Mouse (Mus musculus): Measurements from ENCODE around the gene Fndc3c1.
"Not testable (repeated sequence)": the region's sequence is repeated elsewhere in the genome, so short reads cannot be mapped to it uniquely, and the experiment has no call there.

Gene Fndc3c1

DNA sequence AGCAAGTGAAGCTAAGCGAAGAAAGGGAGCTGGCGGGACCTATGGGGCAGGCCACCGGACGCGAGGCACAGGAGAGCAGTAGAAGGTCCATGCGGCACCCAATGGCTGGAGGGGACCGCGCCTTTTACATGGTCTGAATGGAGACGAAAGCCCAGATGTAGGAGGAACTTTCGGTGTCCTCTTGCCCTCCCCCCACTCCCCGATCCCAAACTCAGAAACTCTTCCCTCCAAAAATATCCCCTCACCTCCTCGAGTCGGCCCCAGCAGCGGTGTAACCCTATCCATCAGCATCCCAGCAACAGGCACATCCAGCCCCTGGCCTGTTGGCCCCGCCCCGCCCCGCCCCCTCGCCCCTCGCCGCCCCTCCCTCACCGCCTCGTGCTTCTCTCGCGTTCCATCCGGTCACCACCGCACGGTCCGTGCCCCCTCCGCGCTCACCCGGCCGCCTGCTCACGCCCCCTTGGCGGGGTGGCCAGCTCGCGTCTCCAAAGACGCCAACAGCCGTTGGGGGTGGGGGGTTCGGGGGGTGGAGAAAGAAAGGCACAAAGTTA lies at the start of gene Fndc3c1:
Gene Fndc3c1 (minus strand): TSS at position 301 of the 551 bp plus-strand sequence.
- no peak for DNase-seq

DNA sequence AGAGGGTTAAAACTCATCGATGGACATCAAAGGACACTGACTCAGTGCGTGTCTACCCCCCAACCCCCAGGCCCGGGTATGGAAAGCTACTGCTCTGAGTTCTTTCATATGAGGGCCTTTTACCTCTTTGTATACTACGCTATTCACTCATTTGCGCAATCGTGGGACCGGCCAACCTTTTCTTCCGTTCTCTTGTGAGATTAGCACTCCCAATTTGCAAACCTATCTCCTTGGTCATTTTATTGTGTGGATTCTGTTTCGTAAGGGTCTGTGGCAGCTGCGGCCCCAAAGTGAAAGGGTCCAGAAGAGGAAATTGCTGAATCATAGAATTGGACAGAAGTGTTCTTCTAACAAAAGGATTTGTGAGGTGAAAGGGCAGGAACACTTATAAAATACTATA lies 1.2 kb upstream of the Fndc3c1 start:
- no peak for DNase-seq

DNA sequence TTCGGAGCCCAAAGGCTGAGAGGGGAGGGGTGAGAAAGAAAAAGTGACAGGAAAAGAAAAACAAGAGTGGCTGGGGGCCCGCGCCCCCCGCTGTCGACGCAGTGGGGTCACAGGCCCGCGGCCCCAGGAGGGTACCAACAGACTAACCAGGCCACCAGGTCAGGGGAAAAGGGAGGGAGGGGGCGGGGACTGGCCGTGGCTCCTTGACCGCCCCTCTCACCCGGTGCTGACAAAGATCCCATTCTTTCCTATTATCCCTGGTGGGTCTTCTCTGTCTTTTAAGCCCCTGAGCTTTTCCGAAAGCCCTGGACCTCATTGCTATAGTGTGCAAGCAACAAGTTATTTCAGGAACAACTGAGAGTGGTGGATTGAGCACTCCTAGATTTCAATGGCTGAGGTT lies 470 bp upstream of the Fndc3c1 start:
- no peak for DNase-seq

DNA sequence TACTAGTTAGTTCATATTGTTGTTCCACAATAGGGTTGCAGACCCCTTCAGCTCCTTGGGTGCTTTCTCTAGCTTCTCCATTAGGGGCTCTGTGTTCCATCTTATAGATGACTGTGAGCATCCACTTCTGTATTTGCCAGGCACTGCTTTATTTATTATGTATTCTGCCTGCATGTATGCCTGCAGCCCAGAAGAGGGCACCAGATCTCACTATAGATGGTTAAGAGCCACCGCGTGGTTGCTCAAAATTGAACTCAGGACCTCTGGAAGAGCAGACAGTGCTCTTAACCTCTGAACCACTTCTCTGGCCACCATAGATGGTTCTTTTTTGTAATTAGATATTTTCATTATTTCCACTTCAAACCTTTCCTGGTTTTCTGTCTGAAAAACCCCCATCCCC lies 5.3 kb downstream of the Fndc3c1 start:
- not testable (repeated sequence) for DNase-seq

GRCm38 (mm10) chrX:106385304-106385703 lies 99.9 kb downstream of the Fndc3c1 start:
- DNase-seq: no peak

- DNase-seq: no peak
These were observed 104.6 kb downstream of the Fndc3c1 start for GRCm38 (mm10) chrX:106380608-106381007.

All from kidney, adult 18-20 months (tissue).